Comparison of ENCODE assay signal across 8 mouse cellular contexts in the genomic region with DNA sequence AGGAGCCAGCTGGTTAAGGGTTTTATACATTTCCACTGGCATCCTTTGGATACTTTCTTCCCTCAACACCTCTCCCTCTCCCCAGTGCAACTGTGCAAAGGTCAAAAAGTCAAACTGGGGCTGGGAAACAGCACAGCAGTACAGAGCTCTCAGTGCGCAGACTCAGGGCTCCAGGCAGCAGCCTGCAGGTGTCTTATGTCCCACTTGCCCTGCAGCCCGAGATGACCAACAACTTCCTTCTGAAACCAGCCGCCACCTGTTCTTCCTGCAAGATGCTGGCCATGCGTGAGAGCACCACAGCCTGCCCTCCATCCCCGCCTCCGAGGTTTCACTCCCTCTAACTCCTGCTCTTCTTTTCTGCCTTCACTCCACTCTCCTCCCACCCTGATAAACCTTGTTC. TPM values are rescaled to one million over a fixed set of nuclear protein-coding genes. Genes with fewer than 3 reads are reported as not detected.
DNase-seq lines count a peak whose midpoint lies in the region; ATAC-seq lines count a peak whose summit lies in the region.
"Had no signal": no experiment of that assay in that cellular context is flagged by ENCODE, and none has a peak within 500 bp of the region (broad histone marks: within the 10 kb centered on the region; RNA-seq: fewer than 3 reads in every experiment).

No protein-coding gene starts in this region.

- H3K4me1 ChIP-seq in forebrain, embryonic 12.5 days: peaks cover 28% of the 10 kb centered on the region

- no peaks in the 10 kb centered on the region for H3K9me3 ChIP-seq in forebrain, embryonic 12.5 days

- intact Hi-C loops in left cerebral cortex, postnatal 14 days (cut with DNase I): no loop called here

- no peak for ATAC-seq in forebrain, embryonic 12.5 days (ENCODE audit: low FRiP score)
- ATAC-seq in monocyte, adult 5-6 weeks (replicated peaks; ENCODE audit: insufficient number of reproducible peaks, low FRiP score, low TSS enrichment, poor library complexity, severe bottlenecking): 0 out of 2 replicates have a peak, but pooled peaks have one; percentile 6

- H3K4me3 ChIP-seq in forebrain, embryonic 12.5 days (replicated peaks): no peak overlapping the region
- H3K4me3 ChIP-seq: erythroblast, embryonic 14.5 days had no signal

- no peak overlapping the region for H3K9ac ChIP-seq in forebrain, embryonic 12.5 days

- H3K4me2 ChIP-seq in forebrain, embryonic 12.5 days: no peak overlapping the region

- H3K27me3 ChIP-seq in forebrain, embryonic 12.5 days: no peaks in the 10 kb centered on the region

- H3K36me3 ChIP-seq in forebrain, embryonic 12.5 days (replicated peaks): no peaks in the 10 kb centered on the region; the same call in 1 of the 2 replicates

- 56% methylated on average over 6 of the region's 6 CpGs for WGBS in forebrain, embryonic 12.5 days

- DNase-seq in urinary bladder, postnatal 14 days (ENCODE audit: low spot score): peak; percentile 40
- DNase-seq in urinary bladder, adult 2 months (ENCODE audit: low spot score): no peak
- peak; percentile 59 to 86 for DNase-seq in kidney, postnatal 25 days
- no peak for DNase-seq in left cerebral cortex, postnatal 14 days (ENCODE audit: low spot score in 2 of 2)
- no peak for DNase-seq in cerebellum, postnatal 36 days

- H3K27ac ChIP-seq in forebrain, embryonic 12.5 days: peak overlapping the region; percentile 65

RNA-seq across cellular contexts. Expression of gene Bicral, which starts 5.6 kb away (rescaled TPM):
- polyA plus RNA-seq in urinary bladder, adult 2 months (2012; rRNA removed): 9.1 and 15.2 TPM in 2 replicates
- polyA plus RNA-seq in forebrain, embryonic 12.5 days (2016; fragmentation: Nextera tagmentation; extraction: Ambion mirVana): 7.1 and 7.5 TPM in 2 replicates
- total RNA-seq in monocyte, adult 5-6 weeks (2017): 15.0 to 38.1 TPM (median 25.2 TPM) in 3 replicates
- 10 to 100 TPM; 39.9 to 42.7 TPM for total RNA-seq in left cerebral cortex, postnatal 14 days (2021)

RNA-seq across cellular contexts. Expression of gene Tbcc, which starts 37.8 kb away (rescaled TPM):
- polyA plus RNA-seq in urinary bladder, adult 2 months (2012; rRNA removed): 20.3 and 21.5 TPM in 2 replicates
- polyA plus RNA-seq in forebrain, embryonic 12.5 days (2016; fragmentation: Nextera tagmentation; extraction: Ambion mirVana): 63.2 and 67.3 TPM in 2 replicates
- total RNA-seq in monocyte, adult 5-6 weeks (2017): 6.9 to 17.1 TPM (median 7.5 TPM) in 3 replicates
- total RNA-seq in left cerebral cortex, postnatal 14 days (2021): 10 to 100 TPM; 33.1 to 39.8 TPM

RNA-seq across cellular contexts. Expression of gene Prph2, which starts 57.5 kb away (rescaled TPM):
- polyA plus RNA-seq in urinary bladder, adult 2 months (2012; rRNA removed): not detected in 2 replicates
- not detected in 2 replicates for polyA plus RNA-seq in forebrain, embryonic 12.5 days (2016; fragmentation: Nextera tagmentation; extraction: Ambion mirVana)
- total RNA-seq in monocyte, adult 5-6 weeks (2017): not detected in 3 replicates
- not detected for total RNA-seq in left cerebral cortex, postnatal 14 days (2021)
- polyA plus RNA-seq: erythroblast, embryonic 14.5 days had no signal

Comparison
In these comparisons a context has a peak if more than half of its experiments do, and no peak if none do; other contexts are left out.
1. DNase-seq: peak in urinary bladder, postnatal 14 days (single experiment) and kidney, postnatal 25 days (2 of 2); none in urinary bladder, adult 2 months (single experiment), left cerebral cortex, postnatal 14 days (0 of 2) and cerebellum, postnatal 36 days (0 of 2).